Mouse (Mus musculus) layer of hippocampus, adult 11-12 months (tissue): ENCODE measurements around the gene Vars2.
A peak's percentile ranks its signal among the peaks of the same experiment; 100 is the strongest.

ENCODE experiments used
- DNase-seq: peaks from one replicate; pipeline ENCODE4 v3.0.0; 2022; ENCODE audit warnings: low spot score

The Vars2 gene

DNA sequence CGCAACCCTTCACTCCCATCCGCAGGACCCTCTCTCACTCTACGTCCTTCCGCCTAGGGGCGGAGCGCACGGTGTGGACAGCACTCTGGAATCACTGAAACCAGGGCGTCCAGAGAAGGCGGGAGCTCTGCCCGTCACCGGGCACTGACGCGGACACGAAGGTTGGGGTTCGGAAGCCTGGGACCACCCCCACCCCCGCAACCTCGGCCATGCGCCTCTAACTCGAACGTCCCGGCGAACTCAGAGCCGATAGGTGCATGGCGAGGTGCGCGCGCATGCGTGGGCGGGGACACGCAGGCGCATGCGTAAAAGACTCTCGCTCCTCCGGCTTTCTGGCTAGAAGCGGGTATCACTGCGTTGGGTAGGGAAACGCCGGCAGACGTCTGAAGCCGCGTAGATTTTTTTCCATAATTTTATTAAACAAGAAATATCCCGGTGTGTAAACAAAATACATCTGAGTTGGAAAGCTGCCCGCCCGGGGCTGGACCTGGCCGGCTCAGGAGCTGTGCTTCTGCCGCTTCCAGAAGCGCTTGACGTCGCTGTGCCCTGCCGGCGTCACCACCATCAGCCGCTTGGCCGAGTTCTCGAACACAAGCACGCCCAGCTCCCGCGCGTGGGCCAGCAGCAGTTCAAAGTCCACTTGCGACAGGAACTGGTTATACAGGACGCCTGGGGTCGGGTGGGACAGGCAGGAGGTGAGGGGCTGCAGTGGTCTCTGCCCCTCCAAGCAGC, at the start of gene Vars2:
Gene Vars2 (minus strand): TSS at position 259 of the 732 bp plus-strand sequence.
- DNase-seq: peak; percentile 98

DNA sequence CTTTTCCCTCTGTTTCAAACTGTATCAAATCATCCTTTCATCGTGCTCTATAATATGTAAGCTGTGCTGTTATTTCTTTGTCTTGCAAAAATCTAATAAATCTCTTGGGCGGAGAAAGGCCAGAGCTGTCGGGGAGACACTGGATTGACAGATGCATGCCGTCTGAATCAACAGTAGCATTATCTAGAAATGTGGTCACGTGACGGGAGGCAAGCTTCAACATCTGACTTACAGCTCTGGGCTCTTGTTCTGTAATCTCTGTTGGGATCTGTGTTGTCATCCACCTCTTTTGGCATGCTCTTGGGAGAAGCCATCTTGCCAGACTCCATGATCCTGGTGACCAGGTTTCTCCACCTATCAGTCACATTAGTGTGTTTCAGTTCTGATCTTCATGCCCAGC, 49.7 kb upstream of the Vars2 start:
- DNase-seq: no peak

GRCm38 (mm10) chr17:35716114-35716513, 48.7 kb upstream of the Vars2 start:
- DNase-seq: no peak

GRCm38 (mm10) chr17:35710705-35711347, 43.4 kb upstream of the Vars2 start:
- DNase-seq: no peak

- DNase-seq: no peak
Measured at GRCm38 (mm10) chr17:35708611-35709010, 41.2 kb upstream of the Vars2 start.

- DNase-seq: no peak
Measured at GRCm38 (mm10) chr17:35707929-35708328, 40.5 kb upstream of the Vars2 start.

- peak; percentile 58 for DNase-seq
Measured at GRCm38 (mm10) chr17:35705836-35706235, 38.4 kb upstream of the Vars2 start.

- DNase-seq: peak; percentile 52
Measured at GRCm38 (mm10) chr17:35704621-35705464, 37.5 kb upstream of the Vars2 start, which contains the start of gene Ddr1. Gene Ddr1, minus strand, starts transcription at chr17:35704621.

DNA sequence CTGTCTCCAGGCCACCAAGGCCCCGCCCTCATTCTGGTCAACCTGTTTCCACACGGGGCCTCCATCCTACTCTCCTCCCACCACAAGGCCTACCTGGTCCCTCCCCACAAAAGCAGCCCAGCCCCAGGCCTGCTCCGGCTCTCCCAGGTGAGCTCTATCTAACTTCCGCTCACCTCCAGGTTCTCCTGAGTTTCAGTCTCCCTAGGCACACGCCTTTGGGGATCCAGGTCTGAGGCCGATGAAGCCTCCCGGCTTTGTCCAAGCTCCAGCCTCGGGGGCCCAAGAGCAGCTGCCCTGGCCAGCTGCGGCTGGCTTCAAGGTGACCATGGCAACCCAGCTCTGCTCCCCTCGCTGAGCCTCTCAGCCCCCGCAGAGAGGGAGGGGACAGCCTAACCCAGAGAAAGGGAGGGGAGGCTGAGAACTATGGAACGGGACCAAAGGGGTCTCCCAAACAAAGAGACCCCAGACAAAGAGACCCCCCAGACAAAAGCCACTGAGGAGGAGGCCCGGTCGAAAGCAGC, 36.4 kb upstream of the Vars2 start:
- no peak for DNase-seq

DNA sequence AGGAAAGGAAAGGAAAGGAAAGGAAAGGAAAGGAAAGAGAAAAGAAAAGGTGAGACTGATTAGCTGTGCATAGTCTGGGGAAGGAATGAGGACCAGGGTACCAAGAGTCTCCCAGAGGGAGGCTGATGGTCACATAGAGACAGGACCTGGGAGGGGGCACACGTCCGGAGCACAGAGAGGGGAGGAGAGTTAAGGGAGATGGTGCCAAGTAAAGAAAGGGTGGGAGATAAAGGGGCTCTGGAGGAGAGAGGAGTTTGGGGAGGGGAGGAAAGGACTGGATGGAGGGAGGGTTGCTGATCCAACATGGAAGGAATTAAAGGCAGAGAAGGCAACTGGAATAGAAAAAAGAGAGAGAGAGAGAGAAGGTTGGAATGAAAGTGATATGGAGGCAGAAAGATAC, 35.7 kb upstream of the Vars2 start:
- DNase-seq: no peak

DNA sequence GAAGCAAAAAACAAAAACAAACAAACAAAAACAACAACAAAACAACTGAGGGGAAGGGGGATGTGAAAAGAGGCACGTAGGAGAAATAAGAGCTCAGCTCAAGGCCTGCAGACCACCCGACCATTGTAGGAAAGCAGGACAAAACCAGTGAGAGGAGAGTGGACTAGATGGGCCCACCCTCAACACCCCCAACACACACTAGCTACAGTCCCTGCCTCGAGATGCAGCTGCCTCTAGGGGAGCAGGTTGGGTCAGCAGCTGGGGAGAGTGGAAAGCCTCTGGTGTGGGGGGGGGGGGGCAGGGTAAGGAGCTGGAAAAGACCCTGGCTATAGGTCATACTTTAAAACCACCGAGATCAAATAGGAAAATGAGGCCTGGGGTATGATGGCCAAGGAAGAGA, 35.2 kb upstream of the Vars2 start:
- DNase-seq: no peak

DNA sequence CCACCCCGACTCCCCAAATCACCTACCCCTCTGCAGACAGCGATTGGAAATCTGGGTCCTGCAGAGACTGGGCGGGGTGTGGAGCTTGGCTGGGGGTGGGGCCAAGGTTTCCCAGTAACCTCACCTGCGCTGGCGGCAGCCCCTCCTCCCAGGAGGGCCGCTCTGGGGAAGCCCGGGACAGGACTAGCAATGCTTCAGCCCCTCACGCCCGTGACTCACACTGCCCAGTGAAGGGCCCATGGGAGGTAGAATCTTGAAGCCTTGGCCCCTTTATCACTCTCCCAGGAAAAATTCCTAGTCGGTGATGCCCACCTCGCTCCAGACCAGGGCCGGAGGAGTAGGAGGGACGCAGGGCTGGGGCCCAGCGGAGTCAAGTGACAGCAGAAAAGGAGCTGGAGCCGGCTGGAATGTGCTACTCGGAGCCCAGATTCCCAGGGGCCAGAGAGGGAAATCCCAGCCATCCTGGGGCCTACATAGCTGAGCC, 34.6 kb upstream of the Vars2 start:
- DNase-seq: no peak

DNA sequence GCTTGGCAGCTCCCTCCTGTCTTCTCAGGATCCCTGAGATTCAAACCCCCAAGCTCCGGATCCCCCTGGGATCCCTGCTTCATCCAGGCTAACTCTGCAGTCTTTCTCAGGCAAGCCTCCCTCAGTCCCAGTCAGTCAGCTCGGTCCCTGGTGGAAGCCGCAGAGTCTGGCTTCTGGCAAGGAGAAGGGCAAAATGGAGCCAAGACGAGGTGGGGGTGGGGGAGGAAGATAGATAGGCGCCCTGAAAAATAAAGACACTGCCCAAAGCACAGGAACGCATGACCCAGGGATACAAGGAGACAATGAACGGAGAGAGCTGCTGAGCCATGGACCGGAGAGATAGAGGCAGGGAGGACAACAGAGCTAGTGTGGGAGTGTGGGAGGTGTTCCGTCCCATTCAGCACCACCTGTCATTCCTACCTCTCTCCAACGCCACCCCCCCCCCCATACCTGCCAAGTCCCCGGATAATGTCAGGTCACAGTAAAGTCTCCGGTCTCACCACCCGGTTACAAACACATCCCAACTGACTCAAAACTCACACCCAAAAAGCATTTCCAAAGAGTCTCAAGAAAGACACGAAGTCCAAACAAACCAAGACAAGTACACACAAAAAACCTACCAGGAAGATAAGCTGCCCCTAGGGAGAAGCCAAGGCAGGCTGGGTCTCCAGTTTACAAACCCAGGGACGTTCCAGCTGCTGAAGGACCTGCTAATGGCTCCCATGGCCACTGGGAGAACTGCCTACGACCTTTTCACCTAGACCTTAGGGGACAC, 34.0 kb upstream of the Vars2 start:
- DNase-seq: no peak

GRCm38 (mm10) chr17:35700371-35700961, 33.1 kb upstream of the Vars2 start:
- DNase-seq: peak; percentile 84

- peak; percentile 76 for DNase-seq
Measured at GRCm38 (mm10) chr17:35699919-35700318, 32.5 kb upstream of the Vars2 start.

GRCm38 (mm10) chr17:35698501-35698883, 31.1 kb upstream of the Vars2 start:
- DNase-seq: no peak

GRCm38 (mm10) chr17:35697759-35698500, 30.5 kb upstream of the Vars2 start:
- peak; percentile 74 for DNase-seq

- no peak for DNase-seq
Measured at GRCm38 (mm10) chr17:35697429-35697758, 30.0 kb upstream of the Vars2 start.

DNA sequence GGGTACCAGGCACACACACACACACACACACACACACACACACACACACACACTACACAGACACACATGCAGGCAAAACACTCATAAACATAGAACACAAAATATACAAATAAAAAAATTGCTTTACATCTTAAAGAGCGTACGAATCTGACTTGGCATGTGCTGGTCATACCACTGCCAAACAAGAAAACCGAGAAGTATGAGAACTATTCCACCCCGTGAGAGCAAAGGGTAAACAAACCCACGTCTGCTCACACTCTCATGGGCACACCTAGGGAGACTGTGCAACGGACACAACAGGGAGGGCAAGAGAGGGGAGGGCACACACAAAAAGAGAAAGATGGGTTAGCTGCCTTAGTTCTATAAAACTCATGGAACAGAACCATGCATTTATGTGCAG, 29.3 kb upstream of the Vars2 start:
- DNase-seq: no peak

- DNase-seq: peak; percentile 62
Measured at GRCm38 (mm10) chr17:35695289-35695688, 27.9 kb upstream of the Vars2 start.

DNA sequence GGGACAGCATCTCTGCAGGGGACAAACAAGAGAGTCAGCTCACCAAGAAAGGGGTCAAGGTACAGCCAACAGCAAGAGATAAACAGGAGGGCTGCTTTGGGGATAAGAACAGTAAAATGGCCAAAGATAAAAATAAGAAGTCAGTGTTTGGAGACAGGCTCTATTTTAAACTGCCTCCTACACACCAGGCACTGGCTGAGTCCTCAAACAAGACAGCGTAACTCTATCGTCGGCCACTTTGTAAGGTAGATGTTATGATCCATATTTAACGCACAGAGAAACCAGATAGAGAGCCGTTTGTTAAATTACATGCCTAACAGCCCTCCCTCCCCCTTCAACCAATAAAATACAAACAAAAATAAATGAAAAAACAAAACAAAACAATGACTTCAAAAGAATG, 26.5 kb upstream of the Vars2 start:
- no peak for DNase-seq
